Mouse (Mus musculus) neural tube, embryonic 13.5 days (tissue): Measurements from ENCODE around the gene Itpripl2. TPM values are rescaled to one million over a fixed set of nuclear protein-coding genes. Genes with fewer than 3 reads are reported as not detected.

ENCODE experiments used
- ATAC-seq: fragments of 200-750 bp; cut with Nextera tagmentation; 2 replicates; pipeline ENCODE4 v1.8.0; 2017; ENCODE audit warnings: low read depth, mild to moderate bottlenecking, moderate TSS enrichment, moderate library complexity
- H3K27ac ChIP-seq: fragments of 300-500 bp; sonication (generic); replicated peaks from 2 replicates; pipeline ENCODE4 v1.5.1; 2015; ENCODE audit warnings: moderate library complexity, mild to moderate bottlenecking, inconsistent platforms
- H3K27me3 ChIP-seq: fragments of 300-500 bp; sonication (generic); 2 replicates; pipeline ENCODE4 v1.6.1; 2015; ENCODE audit warnings: mild to moderate bottlenecking, inconsistent platforms
- H3K36me3 ChIP-seq: fragments of 300-500 bp; sonication (generic); 2 replicates; pipeline ENCODE4 v1.6.1; 2015; ENCODE audit warnings: mild to moderate bottlenecking, inconsistent platforms
- H3K4me1 ChIP-seq: fragments of 300-500 bp; sonication (generic); replicated peaks from 2 replicates; pipeline ENCODE4 v1.6.1; 2015; ENCODE audit warnings: inconsistent platforms
- H3K4me2 ChIP-seq: fragments of 300-500 bp; sonication (generic); 2 replicates; pipeline ENCODE4 v1.6.1; 2015; ENCODE audit warnings: inconsistent platforms, mild to moderate bottlenecking, moderate library complexity
- H3K4me3 ChIP-seq: fragments of 300-500 bp; sonication (generic); 2 replicates; pipeline ENCODE4 v1.5.1; 2015; ENCODE audit warnings: mild to moderate bottlenecking, inconsistent platforms
- H3K9ac ChIP-seq: fragments of 300-500 bp; sonication (generic); 2 replicates; pipeline ENCODE4 v1.6.1; 2015; ENCODE audit warnings: moderate library complexity, mild to moderate bottlenecking, inconsistent platforms
- H3K9me3 ChIP-seq: fragments of 300-500 bp; sonication (generic); 2 replicates; pipeline ENCODE4 v1.6.1; 2016; ENCODE audit warnings: inconsistent platforms
- WGBS: fragments of 180-500 bp; shearing (Covaris S2); methylation state at CpG from one replicate; pipeline ENCODE4 v1.1.7; 2015; 5-methylcytosine and 5-hydroxymethylcytosine counted together
- polyA plus RNA-seq: library from polyadenylated mRNA; unstranded; fragments of >200 nt; fragmentation: Nextera tagmentation; extraction: Ambion mirVana; gene quantifications from 2 replicates; pipeline ENCODE4 v1.2.1, GENCODE M21; 2015

Itpripl2 gene
- polyA plus RNA-seq, 1 experiment from 2014 or later, result 1.6 TPM

- no peak for ATAC-seq
- Histone ChIP-seq H3K4me1 (no peaks in the 10 kb centered on the region), H3K27ac (no peak overlapping the region), H3K27me3 (no peaks in the 10 kb centered on the region), H3K36me3 (no peaks in the 10 kb centered on the region), H3K9me3 (no peaks in the 10 kb centered on the region), H3K9ac (no peak overlapping the region), H3K4me3 (no peak overlapping the region), H3K4me2 (no peak overlapping the region)
- 79% methylated on average over 2 of the region's 2 CpGs for WGBS
Observed at GRCm38 (mm10) chr7:118482001-118482400, 9.8 kb downstream of the Itpripl2 start.

DNA sequence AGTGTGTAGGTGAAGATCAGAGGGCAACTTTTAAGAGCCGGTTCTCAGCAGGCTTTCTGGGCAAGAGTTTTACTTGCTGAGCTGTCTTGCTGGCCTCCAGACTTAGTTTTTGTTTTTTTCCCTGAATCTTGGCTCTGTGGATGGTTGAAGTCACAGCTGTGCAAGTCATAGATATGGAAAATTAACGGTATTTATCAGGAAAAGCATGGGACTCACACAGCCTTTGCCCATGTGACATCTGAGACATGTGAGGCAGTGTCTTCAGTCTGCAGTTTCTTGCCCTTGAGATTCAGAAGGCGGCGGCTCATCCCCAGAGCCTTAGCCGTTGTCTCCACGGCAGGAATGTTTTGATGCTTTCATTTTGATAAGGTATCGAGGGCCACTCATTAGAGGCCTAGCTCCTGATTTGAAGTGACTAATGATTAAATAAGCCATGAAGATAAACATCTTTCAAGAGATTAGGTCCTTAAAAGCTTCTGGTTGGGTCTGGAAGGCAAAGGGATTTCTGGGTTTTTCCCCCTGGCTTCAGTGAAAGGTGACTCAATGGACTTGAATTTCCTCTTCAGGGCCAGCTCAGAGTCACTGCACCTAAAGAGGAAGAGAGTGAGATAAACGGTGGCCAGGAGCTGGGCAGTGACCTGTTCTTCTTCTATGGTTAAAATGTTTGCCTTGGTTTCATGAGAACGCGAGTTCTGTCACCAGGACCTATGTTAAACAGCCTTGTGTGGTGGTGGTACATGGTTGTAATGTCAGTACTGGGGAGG lies 10.5 kb downstream of the Itpripl2 start:
- no peaks in the 10 kb centered on the region for H3K4me1 ChIP-seq
- no peaks in the 10 kb centered on the region for H3K9me3 ChIP-seq
- no peak overlapping the region for H3K4me3 ChIP-seq
- ATAC-seq, result no peak
- no peaks in the 10 kb centered on the region for H3K36me3 ChIP-seq
- no peak overlapping the region for H3K9ac ChIP-seq
- H3K4me2 ChIP-seq, result no peak overlapping the region
- 89% methylated on average over 10 of the region's 10 CpGs for WGBS
- H3K27ac ChIP-seq, result no peak overlapping the region
- H3K27me3 ChIP-seq, result no peaks in the 10 kb centered on the region

GRCm38 (mm10) chr7:118480160-118480709 lies 11.5 kb downstream of the Itpripl2 start:
- 88% methylated on average over 9 of the region's 9 CpGs for WGBS
- Histone ChIP-seq H3K9me3 (no peaks in the 10 kb centered on the region), H3K4me1 (no peaks in the 10 kb centered on the region), H3K36me3 (no peaks in the 10 kb centered on the region), H3K4me3 (no peak overlapping the region), H3K9ac (no peak overlapping the region), H3K27me3 (no peaks in the 10 kb centered on the region), H3K27ac (no peak overlapping the region), H3K4me2 (no peak overlapping the region)
- no peak for ATAC-seq

- Histone ChIP-seq H3K4me2 (no peak overlapping the region), H3K4me1 (no peaks in the 10 kb centered on the region), H3K4me3 (no peak overlapping the region), H3K9ac (no peak overlapping the region), H3K9me3 (no peaks in the 10 kb centered on the region), H3K27ac (no peak overlapping the region), H3K36me3 (no peaks in the 10 kb centered on the region), H3K27me3 (no peaks in the 10 kb centered on the region)
- no peak for ATAC-seq
- WGBS, result 44% methylated on average over 3 of the region's 3 CpGs
Observed at GRCm38 (mm10) chr7:118478835-118479312, 12.9 kb downstream of the Itpripl2 start.

GRCm38 (mm10) chr7:118476428-118476827 lies 15.3 kb downstream of the Itpripl2 start:
- Histone ChIP-seq H3K36me3 (no peaks in the 10 kb centered on the region), H3K9ac (no peak overlapping the region), H3K9me3 (no peaks in the 10 kb centered on the region), H3K4me2 (no peak overlapping the region), H3K4me3 (no peak overlapping the region), H3K27ac (no peak overlapping the region), H3K4me1 (no peaks in the 10 kb centered on the region), H3K27me3 (no peaks in the 10 kb centered on the region)
- no peak for ATAC-seq
- 79% methylated on average over 5 of the region's 5 CpGs for WGBS

- H3K4me1 ChIP-seq, result no peaks in the 10 kb centered on the region
- WGBS, result 85% methylated on average over 7 of the region's 7 CpGs
- no peak overlapping the region for H3K4me3 ChIP-seq
- H3K27ac ChIP-seq, result no peak overlapping the region
- no peak for ATAC-seq
- no peaks in the 10 kb centered on the region for H3K36me3 ChIP-seq
- H3K4me2 ChIP-seq, result no peak overlapping the region
- H3K9ac ChIP-seq, result no peak overlapping the region
- H3K9me3 ChIP-seq, result no peaks in the 10 kb centered on the region
- no peaks in the 10 kb centered on the region for H3K27me3 ChIP-seq
Observed at GRCm38 (mm10) chr7:118475008-118475705, 16.6 kb downstream of the Itpripl2 start.

DNA sequence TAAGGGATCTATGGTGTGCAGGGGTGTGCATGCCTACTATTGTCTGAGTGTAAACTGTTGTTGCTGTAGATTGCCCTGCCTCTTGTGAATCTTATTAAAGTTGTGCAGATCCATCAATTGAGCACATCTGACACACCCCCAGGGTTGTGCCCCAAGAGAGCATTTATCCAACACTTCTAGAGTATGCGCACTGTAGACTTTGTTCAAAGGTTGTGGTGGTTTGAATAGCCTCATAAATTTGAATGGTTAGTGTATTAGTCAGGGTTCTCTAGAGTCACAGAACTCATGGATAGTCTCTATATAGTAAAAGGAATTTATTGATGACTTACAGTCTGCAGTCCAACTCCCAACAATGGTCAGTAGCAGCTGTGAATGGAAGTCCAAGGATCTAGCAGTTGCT lies 18.9 kb downstream of the Itpripl2 start:
- H3K27ac ChIP-seq, result no peak overlapping the region
- no peak overlapping the region for H3K4me2 ChIP-seq
- no peaks in the 10 kb centered on the region for H3K9me3 ChIP-seq
- WGBS, result 56% methylated on average over 1 of the region's 1 CpGs
- H3K27me3 ChIP-seq, result no peaks in the 10 kb centered on the region
- no peaks in the 10 kb centered on the region for H3K4me1 ChIP-seq
- no peak overlapping the region for H3K9ac ChIP-seq
- no peak overlapping the region for H3K4me3 ChIP-seq
- ATAC-seq, result no peak
- no peaks in the 10 kb centered on the region for H3K36me3 ChIP-seq

DNA sequence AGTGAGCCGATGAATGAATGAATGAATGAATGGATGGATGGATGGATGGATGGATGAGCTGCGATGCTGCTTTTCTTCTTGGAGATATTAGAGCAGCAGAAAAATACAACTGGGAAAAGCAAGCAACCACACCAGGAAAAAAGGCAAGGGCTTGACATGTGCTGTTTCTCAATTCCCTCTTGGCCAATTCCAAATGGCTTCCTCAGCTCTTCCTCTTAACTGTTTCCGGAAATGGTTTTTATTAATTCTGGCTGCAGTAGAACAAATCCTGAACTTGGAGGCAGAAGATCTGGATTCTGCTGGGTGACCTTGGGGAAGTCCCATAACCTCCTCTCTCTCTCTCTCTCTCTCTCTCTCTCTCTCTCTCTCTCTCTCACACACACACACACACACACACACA lies 23.7 kb downstream of the Itpripl2 start:
- no peak for ATAC-seq
- Histone ChIP-seq H3K36me3 (no peaks in the 10 kb centered on the region), H3K4me2 (no peak overlapping the region), H3K27ac (no peak overlapping the region), H3K9me3 (no peaks in the 10 kb centered on the region), H3K4me3 (no peak overlapping the region), H3K27me3 (no peaks in the 10 kb centered on the region), H3K4me1 (peaks cover 15% of the 10 kb centered on the region), H3K9ac (no peak overlapping the region)
- 83% methylated on average over 3 of the region's 3 CpGs for WGBS

DNA sequence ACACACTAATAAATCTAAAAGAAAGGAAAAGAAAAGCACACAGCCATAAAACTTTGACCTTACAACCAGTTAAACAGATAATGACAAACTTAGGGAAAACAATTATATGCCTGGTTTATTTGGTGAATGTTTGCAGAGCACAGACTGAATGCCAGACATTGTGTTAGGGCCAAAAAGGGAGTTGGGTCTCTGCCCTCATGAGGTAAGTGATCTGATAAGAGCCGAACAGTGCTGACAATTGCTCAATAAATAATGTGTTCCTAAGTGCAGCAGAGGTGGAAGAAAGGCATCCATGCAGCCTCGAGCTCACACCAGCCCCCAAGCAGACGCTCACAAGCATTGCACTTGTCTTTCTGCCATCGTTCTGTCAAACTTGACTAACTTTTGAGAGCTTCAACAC lies 27.3 kb downstream of the Itpripl2 start:
- H3K36me3 ChIP-seq, result no peaks in the 10 kb centered on the region
- no peak overlapping the region for H3K4me3 ChIP-seq

GRCm38 (mm10) chr7:118462818-118463762 lies 28.7 kb downstream of the Itpripl2 start:
- H3K9me3 ChIP-seq, result no peaks in the 10 kb centered on the region
- peak; percentile 69 for ATAC-seq
- peak overlapping the region; percentile 64 for H3K27ac ChIP-seq
- WGBS, result 14% methylated on average over 11 of the region's 11 CpGs
- no peaks in the 10 kb centered on the region for H3K27me3 ChIP-seq
- peaks cover 36% of the 10 kb centered on the region for H3K4me1 ChIP-seq
- no peak overlapping the region for H3K4me2 ChIP-seq
- no peak overlapping the region for H3K9ac ChIP-seq
- H3K4me3 ChIP-seq, result no peak overlapping the region
- H3K36me3 ChIP-seq, result no peaks in the 10 kb centered on the region

More for the DNA sequence above, 27.3 kb downstream of the Itpripl2 start:
- ATAC-seq, result no peak
- H3K9ac ChIP-seq, result no peak overlapping the region
- no peaks in the 10 kb centered on the region for H3K9me3 ChIP-seq
- H3K27me3 ChIP-seq, result no peaks in the 10 kb centered on the region
- H3K27ac ChIP-seq, result no peak overlapping the region; the same call in 1 of the 2 replicates
- no peak overlapping the region for H3K4me2 ChIP-seq
- WGBS, result 43% methylated on average over 4 of the region's 4 CpGs
- H3K4me1 ChIP-seq, result peaks cover 36% of the 10 kb centered on the region

DNA sequence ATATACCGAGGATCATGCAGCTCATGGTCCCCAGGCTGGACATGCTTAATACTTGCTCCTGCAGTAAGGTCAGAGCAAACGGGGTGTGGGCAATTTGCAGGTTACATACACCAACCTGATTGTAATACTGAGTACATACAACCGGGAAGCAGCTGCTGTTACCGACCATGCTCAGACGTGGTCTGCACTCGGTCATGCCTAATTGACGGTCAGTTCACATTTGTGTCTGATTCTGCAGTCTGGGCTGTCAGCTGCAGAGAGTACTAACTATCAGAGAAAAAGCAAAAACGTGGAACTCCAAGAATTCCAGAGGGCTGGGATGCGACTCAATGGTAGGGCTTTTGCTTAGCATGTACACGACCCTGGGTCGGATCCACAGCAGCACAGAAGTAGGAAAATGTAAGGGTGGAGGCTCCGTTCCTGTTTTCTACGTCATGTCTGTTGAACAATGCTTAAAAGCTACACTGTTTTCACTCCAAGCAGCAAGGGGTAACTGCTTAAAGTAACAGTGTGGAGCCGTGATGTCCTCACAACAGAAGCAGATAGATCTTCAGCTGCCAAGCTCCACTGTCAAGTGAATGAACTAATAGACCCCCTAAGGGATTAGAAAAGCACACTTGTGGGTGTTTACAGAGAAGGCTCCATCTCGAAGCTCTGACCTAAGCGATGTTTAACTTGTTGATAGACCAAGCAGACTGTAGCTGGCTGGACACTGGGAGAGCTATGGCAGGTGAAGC lies 30.2 kb downstream of the Itpripl2 start:
- H3K4me2 ChIP-seq, result peak overlapping the region; percentile 14; the same call in 1 of the 2 replicates
- ATAC-seq, result no peak
- peaks cover 33% of the 10 kb centered on the region for H3K4me1 ChIP-seq
- no peaks in the 10 kb centered on the region for H3K9me3 ChIP-seq
- no peak overlapping the region for H3K4me3 ChIP-seq
- no peaks in the 10 kb centered on the region for H3K27me3 ChIP-seq
- WGBS, result 28% methylated on average over 16 of the region's 16 CpGs
- H3K9ac ChIP-seq, result no peak overlapping the region
- H3K27ac ChIP-seq, result 0 out of 2 replicates have a peak overlapping the region, but pooled peaks have one; percentile 14
- no peaks in the 10 kb centered on the region for H3K36me3 ChIP-seq
